Mouse (Mus musculus): Measurements from ENCODE around the gene Ubc.

GRCm38 (mm10) chr5:125404903-125405545 is 15.0 kb upstream of the Ubc start:
- TF ChIP-seq CTCF (IDR thresholded peaks at IDR 0.05; ENCODE audit: low read depth) (no peak), EP300 (IDR thresholded peaks at IDR 0.05; ENCODE audit: low read depth) (no peak)
